Mouse (Mus musculus): ENCODE results near the gene Acap1. TPM values are rescaled to one million over a fixed set of nuclear protein-coding genes. Genes with fewer than 3 reads are reported as not detected.
"Not testable (repeated sequence)": the region's sequence is repeated elsewhere in the genome, so short reads cannot be mapped to it uniquely, and the experiment has no call there.

The Acap1 gene
- total RNA-seq (2017) = 136 and 171 TPM in 2 replicates

GRCm38 (mm10) chr11:69895291-69895690 lies at the start of gene Acap1:
Acap1 (minus strand) TSS chr11:69895539.
- peak; percentile 29 to 44; a peak in 1 of 4 replicates for ATAC-seq (replicated peaks in 1 of 2; ENCODE audit: insufficient read depth in 1 of 2, low FRiP score in 2 of 2, low TSS enrichment in 1 of 2, low read depth in 1 of 2, poor library complexity in 2 of 2, severe bottlenecking in 2 of 2)

GRCm38 (mm10) chr11:69940962-69941361 lies 45.6 kb upstream of the Acap1 start:
- no peak for ATAC-seq (replicated peaks in 1 of 2; ENCODE audit: insufficient read depth in 1 of 2, low FRiP score in 2 of 2, low TSS enrichment in 1 of 2, low read depth in 1 of 2, poor library complexity in 2 of 2, severe bottlenecking in 2 of 2)

GRCm38 (mm10) chr11:69939731-69940130 lies 44.4 kb upstream of the Acap1 start:
- ATAC-seq (replicated peaks in 1 of 2; ENCODE audit: insufficient read depth in 1 of 2, low FRiP score in 2 of 2, low TSS enrichment in 1 of 2, low read depth in 1 of 2, poor library complexity in 2 of 2, severe bottlenecking in 2 of 2) = no peak

GRCm38 (mm10) chr11:69939181-69939580 lies 43.8 kb upstream of the Acap1 start:
- no peak for ATAC-seq (replicated peaks in 1 of 2; ENCODE audit: insufficient read depth in 1 of 2, low FRiP score in 2 of 2, low TSS enrichment in 1 of 2, low read depth in 1 of 2, poor library complexity in 2 of 2, severe bottlenecking in 2 of 2)

- ATAC-seq (replicated peaks in 1 of 2; ENCODE audit: insufficient read depth in 1 of 2, low FRiP score in 2 of 2, low TSS enrichment in 1 of 2, low read depth in 1 of 2, poor library complexity in 2 of 2, severe bottlenecking in 2 of 2) = no peak
These were observed 43.2 kb upstream of the Acap1 start for GRCm38 (mm10) chr11:69938401-69938979.

GRCm38 (mm10) chr11:69937834-69938233 lies 42.5 kb upstream of the Acap1 start:
- no peak for ATAC-seq (replicated peaks in 1 of 2; ENCODE audit: insufficient read depth in 1 of 2, low FRiP score in 2 of 2, low TSS enrichment in 1 of 2, low read depth in 1 of 2, poor library complexity in 2 of 2, severe bottlenecking in 2 of 2)

GRCm38 (mm10) chr11:69937385-69937784 lies 42.0 kb upstream of the Acap1 start:
- no peak for ATAC-seq (replicated peaks in 1 of 2; ENCODE audit: insufficient read depth in 1 of 2, low FRiP score in 2 of 2, low TSS enrichment in 1 of 2, low read depth in 1 of 2, poor library complexity in 2 of 2, severe bottlenecking in 2 of 2)

GRCm38 (mm10) chr11:69936714-69937347 lies 41.5 kb upstream of the Acap1 start:
- ATAC-seq (replicated peaks in 1 of 2; ENCODE audit: insufficient read depth in 1 of 2, low FRiP score in 2 of 2, low TSS enrichment in 1 of 2, low read depth in 1 of 2, poor library complexity in 2 of 2, severe bottlenecking in 2 of 2) = no peak

GRCm38 (mm10) chr11:69936156-69936555 lies 40.8 kb upstream of the Acap1 start:
- ATAC-seq (replicated peaks in 1 of 2; ENCODE audit: insufficient read depth in 1 of 2, low FRiP score in 2 of 2, low TSS enrichment in 1 of 2, low read depth in 1 of 2, poor library complexity in 2 of 2, severe bottlenecking in 2 of 2) = no peak

GRCm38 (mm10) chr11:69935137-69935879 lies 40.0 kb upstream of the Acap1 start, which contains the start of gene Ybx2:
Ybx2 (plus strand) TSS chr11:69935796.
- ATAC-seq (replicated peaks in 1 of 2; ENCODE audit: insufficient read depth in 1 of 2, low FRiP score in 2 of 2, low TSS enrichment in 1 of 2, low read depth in 1 of 2, poor library complexity in 2 of 2, severe bottlenecking in 2 of 2) = peak in 1 of 2 experiments; percentile 33; a peak in 3 of 4 replicates

GRCm38 (mm10) chr11:69934681-69935080 lies 39.3 kb upstream of the Acap1 start:
- ATAC-seq (replicated peaks in 1 of 2; ENCODE audit: insufficient read depth in 1 of 2, low FRiP score in 2 of 2, low TSS enrichment in 1 of 2, low read depth in 1 of 2, poor library complexity in 2 of 2, severe bottlenecking in 2 of 2) = no peak

- peak; percentile 61 to 69 for ATAC-seq (replicated peaks in 1 of 2; ENCODE audit: insufficient read depth in 1 of 2, low FRiP score in 2 of 2, low TSS enrichment in 1 of 2, low read depth in 1 of 2, poor library complexity in 2 of 2, severe bottlenecking in 2 of 2)
These were observed 38.8 kb upstream of the Acap1 start for GRCm38 (mm10) chr11:69934169-69934568.

- ATAC-seq (replicated peaks in 1 of 2; ENCODE audit: insufficient read depth in 1 of 2, low FRiP score in 2 of 2, low TSS enrichment in 1 of 2, low read depth in 1 of 2, poor library complexity in 2 of 2, severe bottlenecking in 2 of 2) = no peak
These were observed 37.7 kb upstream of the Acap1 start for GRCm38 (mm10) chr11:69933066-69933465.

GRCm38 (mm10) chr11:69932254-69932653 lies 36.9 kb upstream of the Acap1 start:
- ATAC-seq (replicated peaks in 1 of 2; ENCODE audit: insufficient read depth in 1 of 2, low FRiP score in 2 of 2, low TSS enrichment in 1 of 2, low read depth in 1 of 2, poor library complexity in 2 of 2, severe bottlenecking in 2 of 2) = no peak

GRCm38 (mm10) chr11:69931769-69932168 lies 36.4 kb upstream of the Acap1 start:
- ATAC-seq (replicated peaks in 1 of 2; ENCODE audit: insufficient read depth in 1 of 2, low FRiP score in 2 of 2, low TSS enrichment in 1 of 2, low read depth in 1 of 2, poor library complexity in 2 of 2, severe bottlenecking in 2 of 2) = no peak

GRCm38 (mm10) chr11:69930967-69931537 lies 35.7 kb upstream of the Acap1 start:
- peak; percentile 87 to 95 for ATAC-seq (replicated peaks in 1 of 2; ENCODE audit: insufficient read depth in 1 of 2, low FRiP score in 2 of 2, low TSS enrichment in 1 of 2, low read depth in 1 of 2, poor library complexity in 2 of 2, severe bottlenecking in 2 of 2)

GRCm38 (mm10) chr11:69930176-69930575 lies 34.8 kb upstream of the Acap1 start:
- ATAC-seq (replicated peaks in 1 of 2; ENCODE audit: insufficient read depth in 1 of 2, low FRiP score in 2 of 2, low TSS enrichment in 1 of 2, low read depth in 1 of 2, poor library complexity in 2 of 2, severe bottlenecking in 2 of 2) = not testable (repeated sequence)

- ATAC-seq (replicated peaks in 1 of 2; ENCODE audit: insufficient read depth in 1 of 2, low FRiP score in 2 of 2, low TSS enrichment in 1 of 2, low read depth in 1 of 2, poor library complexity in 2 of 2, severe bottlenecking in 2 of 2) = no peak
These were observed 34.4 kb upstream of the Acap1 start for GRCm38 (mm10) chr11:69929712-69930111.

Data from hematopoietic stem cell, adult 5-6 weeks (primary cell).